Mouse (Mus musculus): ENCODE data around the gene Nrxn3.

Gene Nrxn3

DNA sequence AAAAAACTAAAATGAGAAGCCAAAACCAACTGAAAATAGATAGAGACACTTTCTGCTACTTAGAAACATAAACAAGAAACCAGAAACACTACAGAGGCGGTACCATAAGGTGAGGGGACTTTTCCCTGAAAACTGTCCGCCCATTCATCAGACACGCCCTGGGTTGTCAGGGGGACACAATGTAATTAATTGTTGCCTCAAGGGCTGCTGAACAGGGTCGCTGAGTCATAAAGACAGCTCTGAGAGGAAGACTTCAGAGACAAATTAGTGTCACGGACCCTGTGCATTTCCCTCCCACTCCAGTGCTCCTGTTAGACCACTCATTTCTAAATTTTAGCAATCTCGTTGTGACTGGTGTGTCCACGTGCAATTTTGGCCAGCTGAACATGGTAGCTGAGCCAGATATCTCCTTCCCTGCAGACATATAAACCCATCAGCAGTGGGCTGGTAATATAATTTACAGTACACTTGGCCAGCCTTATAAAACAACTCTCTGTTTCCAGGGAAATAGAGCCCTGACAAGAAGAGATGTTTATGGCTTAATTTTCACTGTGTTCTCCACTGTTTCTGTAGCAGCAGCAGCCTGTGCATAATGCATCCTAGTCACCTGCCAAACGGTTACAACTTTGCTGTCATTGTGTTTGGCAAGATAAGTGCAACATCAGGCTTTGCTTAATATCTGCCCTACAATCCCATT is 603.3 kb downstream of the Nrxn3 start:
- peak in 1 of 2 experiments; percentile 18 for DNase-seq (ENCODE audit: low spot score in 2 of 2)

DNA sequence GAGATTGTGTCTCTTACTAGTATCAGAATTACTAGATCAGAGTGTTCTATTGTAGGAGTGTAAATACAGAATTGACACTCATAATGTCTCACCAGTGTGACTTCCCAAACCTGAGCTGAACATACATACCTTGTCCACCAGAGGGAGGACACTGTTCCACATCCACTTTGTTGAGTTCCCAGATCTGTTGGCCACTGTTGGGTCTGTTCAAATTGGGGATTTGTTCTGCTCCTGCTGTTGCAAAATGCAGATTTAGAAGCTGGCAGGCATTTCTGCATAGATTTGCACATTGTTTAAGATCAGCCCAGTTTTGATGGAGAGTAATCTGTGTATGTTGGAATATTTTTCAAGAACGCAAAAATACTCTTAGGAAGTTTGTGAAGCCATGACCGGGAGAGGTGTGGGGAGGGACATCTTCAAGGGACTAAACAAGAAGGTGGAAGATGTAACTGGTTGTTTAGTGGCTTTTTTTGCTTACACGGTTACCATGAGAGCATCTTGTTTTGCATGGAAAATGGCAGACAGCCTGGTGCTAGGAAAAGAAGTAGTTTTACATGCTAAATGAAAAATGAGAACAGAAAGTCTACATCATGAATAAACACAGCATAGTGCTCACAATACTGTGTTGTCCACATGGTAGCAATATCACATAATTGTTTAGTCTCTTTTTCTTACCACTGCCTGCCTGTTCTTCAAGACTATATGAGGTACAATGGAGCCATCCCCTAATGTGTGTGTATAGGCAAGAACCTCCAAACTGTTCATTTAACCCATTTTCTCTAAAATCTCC is 609.0 kb downstream of the Nrxn3 start:
- DNase-seq (ENCODE audit: low spot score in 2 of 2) = peak in 1 of 2 experiments; percentile 29

DNA sequence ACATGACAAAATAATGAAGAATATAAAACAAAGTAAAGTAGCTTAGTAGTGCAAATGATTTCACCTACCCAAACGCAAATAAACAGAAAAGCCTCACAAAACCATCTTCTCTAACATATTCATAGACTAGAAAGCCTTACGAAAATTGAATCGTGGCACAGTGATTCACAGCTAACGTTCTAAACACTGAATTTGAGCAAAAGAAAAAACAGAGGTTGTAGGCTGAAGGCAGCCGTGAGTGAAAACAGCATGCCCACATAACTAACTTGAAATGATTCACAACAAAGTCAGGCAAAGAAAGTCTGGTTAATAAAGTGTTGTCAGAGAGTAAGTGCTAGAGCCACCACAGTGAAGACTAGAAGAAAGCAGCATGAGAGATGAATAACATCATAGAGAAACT is 610.8 kb downstream of the Nrxn3 start:
- DNase-seq (ENCODE audit: low spot score in 2 of 2) = peak in 1 of 2 experiments; percentile 17

DNA sequence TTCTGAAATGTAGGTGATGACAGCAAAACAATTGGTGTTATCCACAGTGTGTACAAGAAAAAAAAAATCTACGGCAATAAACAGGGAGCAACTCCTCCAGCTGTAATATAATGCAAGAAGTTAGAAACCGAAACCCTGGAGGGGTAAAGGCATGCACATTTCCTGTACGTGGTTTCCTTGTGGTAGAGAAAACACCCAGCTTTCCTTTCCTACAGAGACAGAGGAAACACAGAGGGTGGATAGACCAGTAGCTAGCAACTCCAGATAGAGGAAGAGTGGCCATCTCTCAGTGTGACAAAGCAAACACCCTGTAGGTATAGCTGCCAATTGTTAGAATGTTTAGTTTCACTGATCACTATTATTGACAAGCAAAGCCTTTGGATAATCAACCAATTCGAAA is 642.2 kb downstream of the Nrxn3 start:
- DNase-seq (ENCODE audit: low spot score in 2 of 2) = no peak

DNA sequence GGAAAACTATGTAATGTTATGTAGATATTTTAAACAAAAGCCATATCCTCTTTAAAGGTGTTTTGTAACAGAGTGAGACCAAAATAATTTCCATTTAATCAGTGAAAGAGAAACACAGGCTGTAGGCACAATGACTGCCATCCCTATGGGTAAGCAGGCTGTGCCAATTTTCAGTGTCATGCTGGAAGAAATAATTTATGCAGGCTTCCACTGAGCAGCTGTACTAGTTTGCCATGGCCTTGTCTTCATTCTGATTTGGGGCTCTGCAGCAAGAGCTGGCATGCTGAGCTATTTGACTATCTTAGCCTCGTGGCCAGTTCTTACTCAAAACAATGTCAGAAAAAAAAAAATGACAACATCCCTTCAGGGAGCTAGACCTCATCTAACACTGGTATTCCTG is 647.3 kb downstream of the Nrxn3 start:
- no peak for DNase-seq (ENCODE audit: low spot score in 2 of 2)

DNA sequence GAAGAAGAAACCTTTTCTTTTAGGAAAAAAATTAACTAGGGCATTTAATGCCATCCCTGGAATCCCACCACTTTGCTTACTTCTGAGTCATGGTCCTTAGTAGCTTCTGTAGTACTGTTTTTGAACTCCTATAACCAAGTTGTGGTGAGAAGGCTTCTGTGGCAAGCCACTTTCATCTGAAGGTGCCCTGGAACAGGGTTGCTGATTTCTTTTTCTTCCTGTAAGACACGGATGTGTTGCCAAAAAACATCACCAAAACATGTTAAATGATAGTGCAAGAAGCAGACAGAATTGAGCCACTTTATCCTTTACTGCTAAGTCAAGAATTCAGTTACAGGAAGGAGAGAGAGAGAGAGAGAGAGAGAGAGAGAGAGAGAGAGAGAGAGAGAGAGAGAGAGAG is 653.9 kb downstream of the Nrxn3 start:
- no peak for DNase-seq (ENCODE audit: low spot score in 2 of 2)

DNA sequence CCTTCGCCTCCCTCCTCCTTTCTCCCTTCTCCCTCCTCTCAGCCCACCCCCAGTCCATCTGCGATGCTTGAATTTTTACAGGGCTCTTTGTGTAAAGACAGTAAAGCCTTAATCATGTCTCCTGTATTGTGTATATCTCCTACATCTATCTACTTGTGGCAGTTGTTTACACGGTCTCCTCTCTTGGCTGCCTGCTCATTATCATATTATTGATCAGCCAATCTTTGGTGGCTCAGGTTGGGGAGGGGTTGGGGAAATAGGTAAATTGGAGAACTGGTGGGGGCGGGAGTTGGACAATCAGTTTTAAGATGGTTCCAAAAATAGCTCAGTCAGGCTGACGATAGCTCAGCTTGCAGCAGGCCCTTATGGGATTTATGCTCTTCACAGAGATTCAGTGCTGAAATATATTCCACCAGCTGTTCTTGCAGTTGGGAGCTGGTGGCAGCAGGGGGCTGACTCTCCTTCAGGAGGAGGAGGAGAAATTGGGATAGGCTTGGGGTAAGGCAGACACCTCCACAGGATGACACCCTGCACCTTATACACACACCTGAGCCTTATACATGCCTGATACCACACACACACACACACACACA is 654.5 kb downstream of the Nrxn3 start:
- DNase-seq (ENCODE audit: low spot score in 2 of 2) = peak; percentile 74 to 83

DNA sequence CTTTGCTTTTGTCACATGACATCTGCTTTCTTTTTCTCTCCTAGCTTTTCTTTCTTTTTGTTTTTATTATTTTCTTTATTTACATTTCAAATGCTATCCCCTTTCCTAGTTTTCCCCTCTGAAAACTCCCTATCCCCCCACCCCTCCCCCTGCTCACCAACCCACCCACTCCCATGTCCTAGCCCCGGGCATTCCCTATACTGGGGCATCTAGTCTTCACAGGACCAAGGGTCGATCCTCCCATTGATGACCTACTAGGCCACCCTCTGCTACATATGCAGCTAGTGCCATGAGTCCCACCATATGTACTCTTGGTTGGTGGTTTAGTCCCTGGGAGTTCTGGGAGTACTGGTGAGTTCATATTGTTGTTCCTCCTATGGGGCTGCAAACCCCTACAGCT is 655.0 kb downstream of the Nrxn3 start:
- no peak for DNase-seq (ENCODE audit: low spot score in 2 of 2)

DNA sequence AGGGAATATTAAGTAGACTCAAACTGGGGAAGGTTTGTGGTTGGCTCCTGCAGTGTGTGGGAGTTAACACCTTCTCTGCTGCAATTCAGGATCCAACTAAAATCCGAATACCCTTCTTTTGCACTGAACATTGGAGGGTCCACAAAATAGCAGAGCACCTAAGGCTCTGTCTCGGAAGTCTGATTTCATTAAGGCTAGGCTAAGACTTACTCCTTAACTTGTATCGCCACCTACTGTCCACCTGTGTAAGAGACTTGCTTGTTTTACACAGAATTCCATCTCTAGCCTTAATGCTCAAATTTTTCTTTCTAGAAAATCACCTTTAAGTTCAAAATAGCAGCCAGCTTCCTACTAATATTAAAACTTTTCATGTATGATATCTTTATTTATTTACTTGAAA is 660.6 kb downstream of the Nrxn3 start:
- DNase-seq (ENCODE audit: low spot score in 2 of 2) = peak in 1 of 2 experiments; percentile 53

DNA sequence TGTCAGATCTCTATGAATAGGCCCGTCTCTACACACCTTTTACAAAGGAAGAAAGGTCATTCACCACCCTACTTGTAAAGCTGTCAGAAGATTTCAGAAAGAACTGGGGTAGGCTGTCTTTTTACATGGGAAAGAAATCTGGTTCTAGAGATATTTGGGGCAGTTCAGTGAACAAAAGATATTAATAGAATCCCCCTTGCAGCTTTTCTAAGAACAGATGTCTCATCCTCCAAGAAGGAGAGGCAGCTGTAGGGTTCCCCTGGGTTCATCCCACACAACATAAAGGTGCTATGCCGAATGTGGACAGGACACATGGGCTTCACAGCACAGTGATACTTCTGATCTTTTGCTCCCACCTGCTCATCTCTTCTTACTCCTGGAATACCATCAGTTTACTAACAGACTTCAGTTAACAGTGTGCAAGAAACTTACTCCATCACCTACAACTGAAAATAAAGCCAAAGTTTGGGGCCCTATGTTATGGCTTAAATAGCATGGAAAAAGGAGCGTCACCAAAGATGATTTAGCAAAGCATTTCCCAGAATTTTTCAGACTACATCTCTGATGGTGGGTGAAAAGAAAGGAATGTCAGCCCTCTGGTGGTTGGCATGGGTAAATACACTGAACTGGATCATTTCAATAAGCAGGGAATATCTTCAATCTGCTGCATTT is 672.6 kb downstream of the Nrxn3 start:
- peak; percentile 44 to 52 for DNase-seq (ENCODE audit: low spot score in 2 of 2)

DNA sequence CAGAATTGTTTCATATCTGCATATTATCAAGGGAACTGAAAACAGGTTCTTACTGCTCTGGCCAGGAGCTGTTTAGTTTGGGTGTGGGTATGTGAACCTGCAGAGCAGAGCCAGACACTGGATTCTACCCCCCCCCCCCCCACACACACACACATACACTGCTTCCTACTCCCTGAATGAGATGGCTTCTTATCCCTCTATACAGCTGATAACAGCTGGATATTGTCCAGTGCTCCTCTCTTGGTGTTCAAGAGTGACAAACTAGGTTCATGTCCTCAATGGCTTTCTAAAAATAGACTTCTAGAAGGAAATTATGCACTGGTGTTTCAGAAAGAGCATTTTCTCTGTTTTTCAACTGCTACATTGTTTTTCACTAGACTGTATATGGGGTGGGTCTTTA is 713.8 kb downstream of the Nrxn3 start:
- DNase-seq (ENCODE audit: low spot score in 2 of 2) = no peak

DNA sequence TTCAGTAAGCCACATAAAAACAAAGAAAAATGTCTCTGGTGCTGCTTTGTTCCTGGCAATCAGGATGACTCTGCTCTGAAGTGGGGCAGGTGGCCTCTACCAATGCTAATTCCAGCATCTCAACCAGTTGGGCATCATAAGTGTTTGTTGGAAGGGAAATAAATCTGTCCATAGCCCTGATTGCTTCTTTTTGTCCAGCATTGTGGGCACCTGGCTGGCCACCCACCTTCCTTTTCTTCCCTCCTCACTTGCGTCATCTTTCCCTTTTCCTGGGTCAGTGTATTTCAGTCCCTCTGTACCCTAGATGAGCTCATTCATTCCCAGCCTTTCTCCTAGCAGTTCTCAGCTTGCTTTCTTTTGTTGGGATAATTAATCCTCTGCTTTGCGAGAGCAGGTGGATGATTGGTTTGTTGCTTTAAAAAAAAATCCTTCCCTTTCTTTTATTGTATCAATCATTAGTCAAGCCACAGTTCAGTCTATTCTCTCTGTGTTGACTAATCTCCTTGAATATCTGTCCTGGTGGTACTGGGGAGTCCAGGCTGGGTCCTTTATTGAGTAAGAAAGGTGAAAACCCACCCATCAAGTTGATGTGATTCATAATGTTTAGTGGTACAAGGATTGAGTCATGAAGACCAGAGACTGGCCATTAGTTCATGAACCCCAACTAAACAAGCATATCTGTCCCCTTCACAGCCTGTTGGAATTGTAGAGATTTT is 719.8 kb downstream of the Nrxn3 start:
- DNase-seq (ENCODE audit: low spot score in 2 of 2) = no peak

DNA sequence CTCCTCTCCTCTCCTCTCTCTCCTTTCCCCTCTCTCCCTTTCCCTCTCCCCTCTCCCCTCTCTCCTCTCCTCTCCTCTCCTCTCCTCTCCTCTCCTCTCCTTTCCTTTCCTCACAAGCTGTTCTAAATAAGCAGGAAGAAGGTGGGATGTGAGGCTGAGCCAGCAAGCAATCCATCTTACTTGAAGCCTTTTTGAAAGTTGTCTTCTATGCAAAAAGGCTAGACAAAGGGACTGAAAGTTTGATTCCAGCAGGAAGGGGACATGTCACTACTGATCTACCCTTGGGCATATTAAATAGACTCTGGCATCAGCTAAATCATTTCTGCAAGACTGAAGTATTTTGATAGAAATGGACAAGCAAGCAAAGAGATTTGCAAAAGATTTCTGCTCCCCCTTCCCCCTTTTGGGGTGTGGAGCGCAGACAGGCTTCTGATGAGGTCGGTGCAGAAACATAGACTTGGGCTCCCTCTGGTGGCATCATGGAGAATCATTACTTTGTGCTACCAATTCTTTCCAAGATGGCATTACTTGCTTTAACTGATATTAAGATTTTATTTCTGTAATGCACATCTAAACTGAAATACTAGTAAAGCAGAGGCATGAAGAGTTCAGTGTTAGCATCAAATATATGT is 728.1 kb downstream of the Nrxn3 start:
- peak; percentile 64 to 70 for DNase-seq (ENCODE audit: low spot score in 2 of 2)

DNA sequence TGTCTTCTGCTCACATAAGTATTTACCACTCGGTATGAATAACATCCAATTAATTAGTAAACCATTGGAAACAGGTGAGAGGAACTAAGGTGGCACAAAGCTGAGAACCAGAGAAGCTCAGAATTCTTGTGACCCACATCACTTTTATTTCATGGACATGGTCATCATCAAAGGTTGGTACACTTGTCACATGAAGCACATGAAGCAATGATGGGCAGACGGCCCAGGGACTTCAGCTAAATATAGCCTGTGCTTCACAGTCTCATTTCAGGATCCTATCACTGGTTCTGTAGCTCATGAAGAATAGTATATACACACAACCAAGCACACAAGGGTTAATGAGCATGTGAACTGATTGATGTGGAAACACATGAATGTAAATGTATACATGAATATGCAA is 747.5 kb downstream of the Nrxn3 start:
- no peak for DNase-seq (ENCODE audit: low spot score in 2 of 2)

DNA sequence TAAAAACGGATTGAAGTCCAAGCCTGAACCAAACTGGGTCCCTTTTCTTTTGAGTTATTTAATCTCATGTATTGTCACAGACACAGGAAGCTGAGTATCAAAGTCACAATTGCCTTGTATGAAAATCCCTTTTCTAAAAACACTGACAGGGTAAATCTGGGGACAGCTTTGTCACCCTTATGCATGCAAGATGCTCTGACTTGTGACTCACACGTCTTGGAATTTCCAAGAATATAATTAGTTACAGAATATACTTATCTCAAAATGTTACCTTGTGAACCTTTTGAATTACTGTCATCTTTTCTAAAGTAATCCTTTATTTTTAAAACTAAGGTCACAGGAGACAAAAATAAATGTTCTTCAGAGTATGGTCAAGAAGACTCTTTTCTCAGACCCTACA is 748.6 kb downstream of the Nrxn3 start:
- DNase-seq (ENCODE audit: low spot score in 2 of 2) = no peak

DNA sequence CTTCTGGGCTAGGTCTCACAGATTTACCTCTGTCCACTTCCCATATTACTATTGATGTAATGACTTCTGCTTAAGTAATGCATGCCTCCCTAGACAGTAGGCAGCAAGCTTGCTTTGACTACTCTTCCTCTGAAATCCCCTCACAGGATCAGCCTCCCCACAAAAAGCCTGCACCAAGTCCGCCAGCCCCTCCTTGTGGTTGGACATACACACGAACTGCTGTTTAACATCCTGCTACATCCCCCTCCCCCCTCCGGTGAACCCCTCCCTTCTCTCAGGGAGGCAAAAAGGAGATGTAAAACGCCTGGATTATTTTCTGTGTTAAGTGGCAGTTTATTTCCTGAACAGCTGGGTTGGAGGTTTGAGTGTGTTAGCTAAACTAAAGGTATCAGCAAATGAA is 749.2 kb downstream of the Nrxn3 start:
- no peak for DNase-seq (ENCODE audit: low spot score in 2 of 2)

DNA sequence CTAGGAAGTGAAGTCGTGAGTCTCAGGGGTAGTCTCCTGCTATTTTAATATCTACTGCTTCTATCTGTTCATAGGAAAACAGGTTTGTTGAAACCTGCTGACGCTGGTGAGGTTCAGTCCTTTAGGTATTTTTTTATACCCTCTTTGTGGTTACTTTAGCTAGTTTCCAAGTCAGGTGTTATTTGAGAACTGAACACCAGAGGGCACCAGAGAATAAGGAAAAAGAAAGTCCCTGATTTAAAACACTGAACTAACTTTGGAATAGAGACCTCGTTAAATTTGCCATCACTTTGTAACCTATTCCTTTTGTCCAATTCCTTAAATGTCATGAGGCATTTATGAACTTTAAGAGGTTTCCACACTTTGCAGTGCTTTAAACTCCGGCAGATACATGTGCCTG is 756.4 kb downstream of the Nrxn3 start:
- peak; percentile 42 to 77 for DNase-seq (ENCODE audit: low spot score in 2 of 2)

DNA sequence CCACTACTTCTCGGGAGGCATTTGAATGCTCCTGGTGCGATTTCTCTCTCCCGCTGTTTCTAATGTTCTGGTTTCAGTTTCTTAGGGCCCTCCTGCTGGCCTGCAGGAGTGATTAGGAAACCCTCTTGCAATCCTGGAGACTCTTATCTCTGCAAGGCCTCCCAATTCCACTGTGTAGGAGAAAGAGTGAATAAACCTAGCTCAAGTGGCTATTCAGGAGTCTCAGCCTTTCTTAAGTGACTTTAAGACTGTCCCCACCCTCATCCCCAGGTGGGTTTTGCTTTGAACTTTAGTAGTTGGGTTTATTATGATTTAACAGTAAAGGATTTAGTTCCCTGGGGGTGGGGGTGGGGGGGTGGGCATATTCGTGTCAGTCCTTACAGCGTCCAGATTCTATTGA is 759.5 kb downstream of the Nrxn3 start:
- DNase-seq (ENCODE audit: low spot score in 2 of 2) = no peak

DNA sequence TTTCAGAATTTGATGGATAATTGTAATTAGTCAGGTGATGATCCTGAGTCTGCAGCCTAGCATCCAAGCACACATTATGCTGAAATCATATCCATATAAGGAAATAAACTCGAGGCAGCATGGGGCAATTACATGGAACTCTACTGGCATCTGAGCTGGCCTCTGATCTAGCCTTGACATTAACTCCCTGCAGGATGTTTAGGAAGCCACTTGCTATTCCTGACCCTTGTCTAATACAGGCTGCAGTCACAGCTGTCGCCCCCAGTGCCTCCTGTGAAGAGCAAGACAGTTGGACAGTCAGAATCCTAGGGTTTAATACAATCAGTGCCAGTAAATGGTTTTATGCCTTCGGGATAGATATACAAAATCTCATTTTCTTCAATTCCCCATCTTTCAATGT is 781.4 kb downstream of the Nrxn3 start:
- no peak for DNase-seq (ENCODE audit: low spot score in 2 of 2)

DNA sequence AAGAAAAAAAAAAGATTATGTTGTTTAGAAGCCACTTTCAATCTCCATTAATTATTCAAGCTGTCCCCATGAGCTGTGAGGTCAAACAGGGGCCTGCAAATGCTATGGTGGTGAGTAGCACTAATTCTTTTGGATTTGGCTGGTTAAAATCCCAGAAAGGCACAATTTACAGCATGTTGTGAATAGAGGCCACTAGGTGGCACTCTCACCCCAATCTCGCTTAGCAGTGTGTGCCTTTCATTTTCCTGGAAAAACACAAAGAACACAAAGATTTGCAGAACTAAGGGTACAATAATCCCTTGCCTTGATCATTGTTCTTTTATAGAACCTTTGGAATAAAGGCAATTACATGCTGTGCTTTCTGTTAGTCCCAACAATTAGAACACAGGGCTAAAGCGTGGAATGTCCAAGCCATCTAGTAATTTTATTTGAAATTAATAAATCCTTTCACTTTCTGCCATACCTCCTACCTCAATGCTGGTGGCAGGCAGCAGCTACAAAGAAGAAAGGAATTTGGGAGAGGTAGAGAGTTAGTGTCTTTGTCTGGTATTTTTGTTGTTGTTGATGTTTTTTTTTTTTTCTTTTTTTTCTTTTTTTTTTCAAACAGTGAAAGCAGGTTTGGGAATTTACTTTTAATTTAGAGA is 782.6 kb downstream of the Nrxn3 start:
- DNase-seq (ENCODE audit: low spot score in 2 of 2) = peak; percentile 75 to 77

DNA sequence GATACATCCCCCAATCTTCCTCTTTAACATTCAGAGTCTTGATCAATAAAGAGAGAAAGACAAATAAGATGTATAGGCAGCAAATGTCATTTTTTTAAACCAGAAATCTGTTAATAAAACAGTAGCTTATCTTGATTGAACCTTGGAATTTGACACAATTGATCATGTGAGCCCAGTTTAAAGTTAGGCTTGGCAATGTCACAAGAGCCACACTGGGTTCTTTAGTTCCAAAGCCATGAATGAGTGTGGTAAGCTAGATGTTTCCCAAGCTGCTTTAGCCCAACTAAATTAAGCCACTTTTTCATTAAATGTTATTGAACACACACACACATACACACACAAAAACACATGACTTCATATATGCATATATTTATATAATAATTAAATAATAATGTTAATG is 786.3 kb downstream of the Nrxn3 start:
- DNase-seq (ENCODE audit: low spot score in 2 of 2) = no peak
